Mouse (Mus musculus) ES-E14 (cell line): ENCODE data around the gene Slc1a3. TPM values are rescaled to one million over a fixed set of nuclear protein-coding genes. Genes with fewer than 3 reads are reported as not detected.

ENCODE experiments used
- DNase-seq: peaks from one replicate; pipeline ENCODE4 v3.0.0-alpha.2; 2013; ENCODE audit warnings: low read depth, low spot score
- H3K27ac ChIP-seq: 2 replicates; pipeline ENCODE4 v1.5.1; 2012; ENCODE audit warnings: low read depth, mild to moderate bottlenecking, low read length, moderate library complexity, mixed read lengths; ENCODE audit not compliant: poor library complexity, insufficient read depth, severe bottlenecking
- H3K36me3 ChIP-seq: 2 replicates; pipeline ENCODE4 v1.6.1; 2012; ENCODE audit warnings: mild to moderate bottlenecking, low read length, moderate library complexity, mixed read lengths; ENCODE audit not compliant: control insufficient read depth, poor library complexity, insufficient read depth, severe bottlenecking
- H3K4me1 ChIP-seq, 2 experiments: fragments of 150-350 bp in 1 of 2; sonication (generic) in 1 of 2; 2 replicates each; pipeline ENCODE4 v1.6.1; 2012; ENCODE audit warnings: low read length in 2 of 2, mild to moderate bottlenecking in 1 of 2, mixed read lengths in 1 of 2; ENCODE audit not compliant: control insufficient read depth in 2 of 2, insufficient read depth in 2 of 2, poor library complexity in 1 of 2
- H3K4me3 ChIP-seq, 2 experiments: fragments of 150-350 bp in 1 of 2; sonication (generic) in 1 of 2; 2 replicates each; pipeline ENCODE4 v1.5.1; 2012; ENCODE audit warnings: low read length in 2 of 2, low read depth in 1 of 2, mild to moderate bottlenecking in 1 of 2, mixed read lengths in 1 of 2; ENCODE audit not compliant: insufficient read depth in 1 of 2, poor library complexity in 1 of 2, severe bottlenecking in 1 of 2
- H3K9ac ChIP-seq: 2 replicates; pipeline ENCODE4 v1.6.1; 2012; ENCODE audit warnings: low read depth, mild to moderate bottlenecking, low read length, mixed read lengths; ENCODE audit not compliant: poor library complexity, insufficient read depth, severe bottlenecking
- H3K9me3 ChIP-seq: fragments of 150-350 bp; sonication (generic); 2 replicates; pipeline ENCODE4 v1.6.1; 2012; ENCODE audit warnings: low read depth, mild to moderate bottlenecking, low read length; ENCODE audit not compliant: control insufficient read depth, insufficient read depth
- CHD2 ChIP-seq: IDR thresholded peaks from 2 replicates; pipeline ENCODE4 v1.6.1; 2014; ENCODE audit warnings: mild to moderate bottlenecking, low read depth, low read length, inconsistent platforms
- HCFC1 ChIP-seq: IDR thresholded peaks from 2 replicates; pipeline ENCODE4 v1.6.1; 2012; ENCODE audit warnings: low read length, inconsistent platforms, borderline replicate concordance; ENCODE audit not compliant: insufficient read depth
- MAFK ChIP-seq: IDR thresholded peaks from 2 replicates; pipeline ENCODE4 v1.6.1; 2014; ENCODE audit warnings: mild to moderate bottlenecking, low read depth, low read length, inconsistent platforms; ENCODE audit not compliant: insufficient read depth
- ZC3H11A ChIP-seq: IDR thresholded peaks from 2 replicates; pipeline ENCODE4 v1.6.1; 2012; ENCODE audit warnings: low read depth, mild to moderate bottlenecking, inconsistent platforms, low read length, borderline replicate concordance
- ZNF384 ChIP-seq: IDR thresholded peaks from 2 replicates; pipeline ENCODE4 v1.6.1; 2012; ENCODE audit warnings: low read depth, low read length, inconsistent platforms
- in situ Hi-C, 2 experiments: fragments of 600-800 bp; cut with MboI; formaldehyde crosslinking; loops; one replicate each; pipeline ENCODE4 v1.15.1; 2025; ENCODE audit warnings: low sequenced_read_pairs in 2 of 2, inconsistent platforms in 1 of 2; ENCODE audit not compliant: unreplicated experiment in 2 of 2
- total RNA-seq: library from RNA; depleted of rRNA; stranded (reverse); fragments of 300-350 nt; gene quantifications from 2 replicates; pipeline ENCODE4 v1.2.3, GENCODE M21; 2012; rRNA removed

Slc1a3 gene
- total RNA-seq, 1 experiment, result 17.8 TPM

GRCm38 (mm10) chr15:8588065-8588464 lies 122.5 kb downstream of the Slc1a3 start:
- no peaks in the 10 kb centered on the region for H3K9me3 ChIP-seq

GRCm38 (mm10) chr15:8586822-8587281 lies 123.7 kb downstream of the Slc1a3 start:
- Histone ChIP-seq H3K9me3 (no peaks in the 10 kb centered on the region), H3K27ac (no peak overlapping the region), H3K36me3 (no peaks in the 10 kb centered on the region), H3K4me1 (peaks cover 0 to 4% of the 10 kb centered on the region in 2 experiments; a peak in 1 of 4 replicates), H3K4me3 (no peak overlapping the region), H3K9ac (no peak overlapping the region)
- in situ Hi-C loops, result loop anchor here in 1 of 2 experiments (10.0 kb wide), 1 partner anchor 132 kb away; no protein-coding TSS in a partner anchor
- no peak for TF ChIP-seq ZC3H11A
- no peak for TF ChIP-seq HCFC1
- no peak for TF ChIP-seq CHD2
- no peak for TF ChIP-seq ZNF384
- no peak for TF ChIP-seq MAFK
- no peak for DNase-seq

More at GRCm38 (mm10) chr15:8588065-8588464, 122.5 kb downstream of the Slc1a3 start:
- H3K36me3 ChIP-seq, result no peaks in the 10 kb centered on the region
- H3K4me1 ChIP-seq, result peaks cover 0 to 4% of the 10 kb centered on the region in 2 experiments; a peak in 1 of 4 replicates
- no peak overlapping the region for H3K4me3 ChIP-seq
- H3K27ac ChIP-seq, result no peak overlapping the region
- in situ Hi-C loops, result loop anchor here in 1 of 2 experiments (10.0 kb wide), 1 partner anchor 133 kb away; no protein-coding TSS in a partner anchor
- H3K9ac ChIP-seq, result no peak overlapping the region
- TF ChIP-seq ZNF384, result no peak
- no peak for DNase-seq

Other genes starting within 250 kb of the Slc1a3 start
- gene Gm2310, start 190.8 kb downstream of the Slc1a3 start, total RNA-seq, result not detected in 2 replicates